Mouse (Mus musculus): ENCODE measurements at regions not wholly inside any gene's neighbourhood (a gene's known extent, or its start where the extent isn't known, plus 50 kb on each side); places are given as distances from the start of the nearest gene placed in this dataset.

GRCm38 (mm10) chr8:103919324-103919723 lies 182.1 kb upstream of the Cdh5 start:
- Histone ChIP-seq H3K27me3 (no peaks in the 10 kb centered on the region), H3K4me3 (no peak overlapping the region), H3K36me3 (no peaks in the 10 kb centered on the region), H3K4me1 (peaks cover 6% of the 10 kb centered on the region), H3K9me3 (no peaks in the 10 kb centered on the region), H3K4me2 (no peak overlapping the region), H3K9ac (no peak overlapping the region), H3K27ac (no peak overlapping the region)
- 91% methylated on average over 3 of the region's 3 CpGs for WGBS
- ATAC-seq (ENCODE audit: insufficient number of reproducible peaks, insufficient read depth, low FRiP score, low TSS enrichment, low read depth) = no peak

- no peak for ATAC-seq (ENCODE audit: insufficient number of reproducible peaks, insufficient read depth, low FRiP score, low TSS enrichment, low read depth)
- Histone ChIP-seq H3K4me2 (no peak overlapping the region), H3K4me3 (no peak overlapping the region), H3K9me3 (no peaks in the 10 kb centered on the region), H3K27me3 (no peaks in the 10 kb centered on the region), H3K36me3 (no peaks in the 10 kb centered on the region), H3K27ac (no peak overlapping the region), H3K4me1 (no peaks in the 10 kb centered on the region), H3K9ac (no peak overlapping the region)
- 83% methylated on average over 4 of the region's 4 CpGs for WGBS
Observed at GRCm38 (mm10) chr8:103921621-103922020, 179.8 kb upstream of the Cdh5 start.

- Histone ChIP-seq H3K27ac (no peak overlapping the region), H3K36me3 (no peaks in the 10 kb centered on the region), H3K9ac (no peak overlapping the region), H3K27me3 (no peaks in the 10 kb centered on the region), H3K4me2 (no peak overlapping the region), H3K4me3 (no peak overlapping the region), H3K9me3 (no peaks in the 10 kb centered on the region), H3K4me1 (no peaks in the 10 kb centered on the region)
- WGBS = 34% methylated on average over 2 of the region's 2 CpGs
- no peak for ATAC-seq (ENCODE audit: insufficient number of reproducible peaks, insufficient read depth, low FRiP score, low TSS enrichment, low read depth)
Observed at GRCm38 (mm10) chr8:103922746-103923145, 178.7 kb upstream of the Cdh5 start.

- H3K9ac ChIP-seq = no peak overlapping the region
- H3K36me3 ChIP-seq = no peaks in the 10 kb centered on the region
- no peak overlapping the region for H3K27ac ChIP-seq
- no peaks in the 10 kb centered on the region for H3K27me3 ChIP-seq
- no peaks in the 10 kb centered on the region for H3K9me3 ChIP-seq
- 29% methylated on average over 1 of the region's 1 CpGs for WGBS
- H3K4me2 ChIP-seq = no peak overlapping the region
- no peak overlapping the region for H3K4me3 ChIP-seq
- ATAC-seq (ENCODE audit: insufficient number of reproducible peaks, insufficient read depth, low FRiP score, low TSS enrichment, low read depth) = no peak
- H3K4me1 ChIP-seq = peaks cover 7% of the 10 kb centered on the region; the same call in 1 of the 2 replicates
Observed at GRCm38 (mm10) chr8:103932681-103933080, 168.7 kb upstream of the Cdh5 start.

- Histone ChIP-seq H3K9me3 (0 out of 2 replicates have a peak, but pooled peaks cover 4% of the 10 kb centered on the region), H3K36me3 (no peaks in the 10 kb centered on the region), H3K4me2 (no peak overlapping the region), H3K4me3 (no peak overlapping the region), H3K27ac (no peak overlapping the region), H3K4me1 (peaks cover 19% of the 10 kb centered on the region), H3K27me3 (no peaks in the 10 kb centered on the region), H3K9ac (no peak overlapping the region)
- no peak for ATAC-seq (ENCODE audit: insufficient number of reproducible peaks, insufficient read depth, low FRiP score, low TSS enrichment, low read depth)
- 57% methylated on average over 3 of the region's 3 CpGs for WGBS
Observed at GRCm38 (mm10) chr8:103936491-103936890, 164.9 kb upstream of the Cdh5 start.

GRCm38 (mm10) chr8:103938283-103939230 lies 162.9 kb upstream of the Cdh5 start:
- no peak overlapping the region for H3K4me3 ChIP-seq
- H3K4me1 ChIP-seq = peaks cover 12% of the 10 kb centered on the region
- 42% methylated on average over 11 of the region's 11 CpGs for WGBS
- H3K4me2 ChIP-seq = no peak overlapping the region
- 0 out of 2 replicates have a peak, but pooled peaks cover 9% of the 10 kb centered on the region for H3K9me3 ChIP-seq
- no peak overlapping the region for H3K27ac ChIP-seq
- no peaks in the 10 kb centered on the region for H3K36me3 ChIP-seq
- no peak overlapping the region for H3K9ac ChIP-seq
- ATAC-seq (ENCODE audit: insufficient number of reproducible peaks, insufficient read depth, low FRiP score, low TSS enrichment, low read depth) = no peak
- no peaks in the 10 kb centered on the region for H3K27me3 ChIP-seq

GRCm38 (mm10) chr8:103940958-103941532 lies 160.4 kb upstream of the Cdh5 start:
- H3K4me2 ChIP-seq = no peak overlapping the region
- H3K9me3 ChIP-seq = 0 out of 2 replicates have a peak, but pooled peaks cover 9% of the 10 kb centered on the region
- H3K4me3 ChIP-seq = no peak overlapping the region
- no peak overlapping the region for H3K9ac ChIP-seq
- H3K27me3 ChIP-seq = no peaks in the 10 kb centered on the region
- H3K4me1 ChIP-seq = peaks cover 12% of the 10 kb centered on the region
- 87% methylated on average over 6 of the region's 6 CpGs for WGBS
- no peaks in the 10 kb centered on the region for H3K36me3 ChIP-seq
- H3K27ac ChIP-seq = no peak overlapping the region
- no peak for ATAC-seq (ENCODE audit: insufficient number of reproducible peaks, insufficient read depth, low FRiP score, low TSS enrichment, low read depth)

GRCm38 (mm10) chr8:103948474-103948873 lies 153.0 kb upstream of the Cdh5 start:
- H3K4me2 ChIP-seq = no peak overlapping the region
- no peak overlapping the region for H3K27ac ChIP-seq
- no peaks in the 10 kb centered on the region for H3K4me1 ChIP-seq
- H3K9ac ChIP-seq = no peak overlapping the region
- H3K9me3 ChIP-seq = no peaks in the 10 kb centered on the region
- H3K27me3 ChIP-seq = no peaks in the 10 kb centered on the region
- no peaks in the 10 kb centered on the region for H3K36me3 ChIP-seq
- no peak for ATAC-seq (ENCODE audit: insufficient number of reproducible peaks, insufficient read depth, low FRiP score, low TSS enrichment, low read depth)
- WGBS = 78% methylated on average over 5 of the region's 5 CpGs
- no peak overlapping the region for H3K4me3 ChIP-seq

GRCm38 (mm10) chr8:103950460-103950859 lies 151.0 kb upstream of the Cdh5 start:
- WGBS = 60% methylated on average over 4 of the region's 4 CpGs
- Histone ChIP-seq H3K4me3 (no peak overlapping the region), H3K36me3 (no peaks in the 10 kb centered on the region), H3K4me1 (no peaks in the 10 kb centered on the region), H3K4me2 (no peak overlapping the region), H3K9ac (no peak overlapping the region), H3K27ac (no peak overlapping the region), H3K9me3 (no peaks in the 10 kb centered on the region), H3K27me3 (no peaks in the 10 kb centered on the region)
- no peak for ATAC-seq (ENCODE audit: insufficient number of reproducible peaks, insufficient read depth, low FRiP score, low TSS enrichment, low read depth)

GRCm38 (mm10) chr8:103953586-103953985 lies 147.8 kb upstream of the Cdh5 start:
- Histone ChIP-seq H3K27me3 (no peaks in the 10 kb centered on the region), H3K9ac (no peak overlapping the region), H3K36me3 (no peaks in the 10 kb centered on the region), H3K27ac (no peak overlapping the region), H3K4me3 (no peak overlapping the region), H3K4me1 (no peaks in the 10 kb centered on the region), H3K9me3 (no peaks in the 10 kb centered on the region), H3K4me2 (no peak overlapping the region)
- no peak for ATAC-seq (ENCODE audit: insufficient number of reproducible peaks, insufficient read depth, low FRiP score, low TSS enrichment, low read depth)
- WGBS = 97% methylated on average over 2 of the region's 2 CpGs

GRCm38 (mm10) chr8:103955568-103956260 lies 145.7 kb upstream of the Cdh5 start:
- whole genome bisulfite sequencing = 81% methylated on average over 4 of the region's 4 CpGs
- no peak overlapping the region for H3K4me2 ChIP-seq

More at GRCm38 (mm10) chr8:103955568-103956260, 145.7 kb upstream of the Cdh5 start:
- H3K9ac ChIP-seq = no peak overlapping the region
- no peak for ATAC-seq (ENCODE audit: insufficient number of reproducible peaks, insufficient read depth, low FRiP score, low TSS enrichment, low read depth)
- no peaks in the 10 kb centered on the region for H3K27me3 ChIP-seq
- no peak overlapping the region for H3K4me3 ChIP-seq
- no peaks in the 10 kb centered on the region for H3K9me3 ChIP-seq
- no peaks in the 10 kb centered on the region for H3K4me1 ChIP-seq
- no peak overlapping the region for H3K27ac ChIP-seq
- H3K36me3 ChIP-seq = no peaks in the 10 kb centered on the region

Data from embryonic facial prominence, embryonic 13.5 days (tissue).